Mouse (Mus musculus) liver, postnatal 0 days (tissue): ENCODE measurements around the gene Crhr2. TPM values are rescaled to one million over a fixed set of nuclear protein-coding genes. Genes with fewer than 3 reads are reported as not detected.

Experiments
- ATAC-seq: fragments of 200-750 bp; cut with Nextera tagmentation; 2 replicates; pipeline ENCODE4 v1.8.0; 2017; ENCODE audit warnings: mild to moderate bottlenecking, moderate library complexity
- DNase-seq: peaks from one replicate; pipeline ENCODE4 v3.0.0-alpha.2; 2016
- H3K27ac ChIP-seq: fragments of 300-500 bp; sonication (generic); 2 replicates; pipeline ENCODE4 v1.5.1; 2014; ENCODE audit warnings: antibody characterized with exemption, moderate library complexity, mild to moderate bottlenecking, low read depth
- H3K27me3 ChIP-seq: fragments of 300-500 bp; sonication (generic); 2 replicates; pipeline ENCODE4 v1.6.1; 2014; ENCODE audit warnings: low read length, control low read depth, mixed read lengths; ENCODE audit not compliant: insufficient read depth
- H3K36me3 ChIP-seq: fragments of 300-500 bp; sonication (generic); replicated peaks from 2 replicates; pipeline ENCODE4 v1.6.1; 2014; ENCODE audit warnings: mild to moderate bottlenecking, control low read depth, low read length, moderate library complexity, mixed read lengths; ENCODE audit not compliant: insufficient read depth
- H3K4me1 ChIP-seq: fragments of 300-500 bp; sonication (generic); 2 replicates; pipeline ENCODE4 v1.6.1; 2014; ENCODE audit warnings: antibody characterized with exemption, mild to moderate bottlenecking, control low read depth; ENCODE audit not compliant: insufficient read depth
- H3K4me2 ChIP-seq: fragments of 300-500 bp; sonication (generic); 2 replicates; pipeline ENCODE4 v1.6.1; 2014; ENCODE audit warnings: low read depth, mild to moderate bottlenecking, low read length, moderate library complexity, mixed read lengths
- H3K4me3 ChIP-seq: fragments of 300-500 bp; sonication (generic); 2 replicates; pipeline ENCODE4 v1.5.1; 2014; ENCODE audit warnings: low read depth, low read length
- H3K9ac ChIP-seq: fragments of 300-500 bp; sonication (generic); replicated peaks from 2 replicates; pipeline ENCODE4 v1.6.1; 2014; ENCODE audit warnings: mild to moderate bottlenecking, moderate library complexity
- H3K9me3 ChIP-seq: fragments of 300-500 bp; sonication (generic); 2 replicates; pipeline ENCODE4 v1.6.1; 2016; ENCODE audit warnings: mild to moderate bottlenecking, control low read depth, low read length, mixed read lengths
- CTCF ChIP-seq: sonication (generic); IDR thresholded peaks from 2 replicates; pipeline ENCODE4 v1.5.1; 2016; ENCODE audit warnings: antibody characterized with exemption, low read depth
- EP300 ChIP-seq: IDR thresholded peaks from 2 replicates; pipeline ENCODE4 v1.6.1; 2016; ENCODE audit warnings: antibody characterized with exemption, low read depth, mild to moderate bottlenecking
- WGBS: fragments of 180-500 bp; shearing (Covaris S2); extraction: QIAGEN DNeasy Blood & Tissue Kit; methylation state at CpG from one replicate; pipeline ENCODE4 v1.1.7; 2014; ENCODE audit not compliant: insufficient replicate concordance; 5-methylcytosine and 5-hydroxymethylcytosine counted together
- polyA plus RNA-seq: library from polyadenylated mRNA; unstranded; fragments of >200 nt; fragmentation: Nextera tagmentation; extraction: Ambion mirVana; gene quantifications from 2 replicates; pipeline ENCODE4 v1.2.1, GENCODE M21; 2015

The Crhr2 gene
- polyA plus RNA-seq, 1 experiment from 2014 or later: not detected

DNA sequence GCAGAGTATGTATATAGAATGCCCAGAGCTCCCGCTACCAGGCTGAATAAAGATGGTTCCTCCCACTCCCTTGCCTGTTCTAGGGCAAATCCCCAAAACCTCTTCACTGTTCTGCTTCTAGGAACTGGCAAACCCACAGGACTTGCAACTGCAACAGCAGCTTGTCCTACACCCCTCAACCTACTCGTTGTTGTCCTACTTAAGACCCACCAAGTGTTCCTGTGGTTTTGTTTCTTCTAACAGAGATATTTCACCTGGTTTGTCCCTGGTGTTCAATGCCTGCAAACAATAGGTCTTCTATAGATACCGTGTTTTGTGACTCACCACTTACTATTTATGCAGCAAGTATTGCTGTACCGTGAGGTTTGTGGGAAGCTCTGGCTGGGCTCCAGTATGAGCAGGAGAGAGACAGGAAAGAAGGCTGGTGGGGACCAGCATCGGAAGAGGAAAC, 28.5 kb upstream of the Crhr2 start:
- no peak overlapping the region for H3K9ac ChIP-seq
- 51% methylated on average over 5 of the region's 5 CpGs for WGBS
- no peaks in the 10 kb centered on the region for H3K4me1 ChIP-seq
- H3K9me3 ChIP-seq: no peaks in the 10 kb centered on the region
- DNase-seq (no peak), ATAC-seq (no peak)
- TF ChIP-seq CTCF: no peak
- TF ChIP-seq EP300: no peak
- H3K27me3 ChIP-seq: no peaks in the 10 kb centered on the region
- H3K4me3 ChIP-seq: no peak overlapping the region
- H3K36me3 ChIP-seq: no peaks in the 10 kb centered on the region
- H3K4me2 ChIP-seq: no peak overlapping the region
- H3K27ac ChIP-seq: no peak overlapping the region

DNA sequence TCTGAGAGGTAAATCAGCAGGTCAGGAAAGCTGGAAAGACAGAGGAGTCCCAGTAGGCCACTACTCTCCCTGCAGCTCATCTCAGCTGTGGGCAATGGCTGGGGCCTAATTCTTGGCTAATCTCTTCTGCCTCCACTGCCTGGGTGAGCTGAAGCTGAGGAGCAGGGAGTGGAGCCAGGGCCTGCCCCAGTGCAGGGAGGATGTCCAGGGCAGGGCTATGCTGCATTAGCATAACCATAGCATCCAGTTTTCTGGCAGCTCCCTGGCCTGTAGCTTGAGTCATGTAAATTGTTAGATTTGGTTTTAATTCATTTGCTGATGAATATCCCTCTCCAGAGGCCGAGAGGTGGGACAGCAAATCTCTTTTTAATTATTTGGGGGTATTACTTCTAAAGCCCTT, 26.4 kb upstream of the Crhr2 start:
- H3K9ac ChIP-seq: no peak overlapping the region
- no peak for ATAC-seq
- no peaks in the 10 kb centered on the region for H3K36me3 ChIP-seq
- no peak overlapping the region for H3K27ac ChIP-seq
- H3K4me3 ChIP-seq: no peak overlapping the region
- no peaks in the 10 kb centered on the region for H3K4me1 ChIP-seq
- no peak overlapping the region for H3K4me2 ChIP-seq
- no peaks in the 10 kb centered on the region for H3K27me3 ChIP-seq
- no peak for TF ChIP-seq EP300
- WGBS: 65% methylated on average over 1 of the region's 1 CpGs
- no peaks in the 10 kb centered on the region for H3K9me3 ChIP-seq
- DNase-seq: no peak

DNA sequence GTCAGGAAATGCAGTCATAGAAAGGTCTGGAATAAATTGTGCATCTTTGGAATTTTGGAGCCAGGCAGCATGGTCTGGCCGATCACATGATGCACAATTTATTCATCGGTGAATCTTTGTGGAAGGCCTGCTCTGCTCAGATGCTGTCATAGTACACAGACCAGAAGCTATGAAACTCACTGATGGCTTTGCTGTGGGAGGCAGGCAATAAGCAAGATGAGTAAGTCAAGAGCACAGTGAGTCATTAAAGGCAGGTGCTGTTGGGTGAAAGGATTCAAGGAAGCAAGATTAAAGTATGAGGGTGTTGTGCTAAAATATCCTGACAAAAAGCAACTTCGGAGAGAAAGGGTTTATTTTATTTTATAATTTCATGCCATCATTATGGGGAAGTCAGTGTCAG, 19.4 kb upstream of the Crhr2 start:
- no peaks in the 10 kb centered on the region for H3K27me3 ChIP-seq
- H3K9ac ChIP-seq: no peak overlapping the region
- H3K4me1 ChIP-seq: no peaks in the 10 kb centered on the region
- H3K27ac ChIP-seq: no peak overlapping the region
- TF ChIP-seq EP300: no peak
- TF ChIP-seq CTCF: no peak
- 79% methylated on average over 3 of the region's 3 CpGs for WGBS
- ATAC-seq (no peak), DNase-seq (no peak)
- no peak overlapping the region for H3K4me3 ChIP-seq
- H3K4me2 ChIP-seq: no peak overlapping the region
- H3K36me3 ChIP-seq: no peaks in the 10 kb centered on the region
- no peaks in the 10 kb centered on the region for H3K9me3 ChIP-seq

DNA sequence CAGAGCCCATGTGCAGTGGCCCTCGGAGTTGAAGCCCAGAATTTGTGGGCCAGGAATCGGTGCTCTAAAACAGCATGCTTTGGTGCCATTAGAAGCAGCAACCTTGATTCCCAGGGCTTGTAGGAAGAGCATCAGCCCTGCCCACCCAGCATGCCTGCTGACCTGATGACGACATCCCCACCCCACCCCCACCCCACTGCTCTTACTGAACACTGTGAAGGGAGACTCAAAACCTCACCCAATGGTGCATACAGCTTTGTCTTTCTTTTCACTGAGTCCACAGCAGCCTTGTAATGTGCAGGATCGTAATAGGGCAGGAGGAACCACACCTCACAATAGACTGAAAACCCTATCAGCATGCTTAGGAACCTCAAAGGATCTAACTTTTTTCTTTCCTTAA, 13.3 kb upstream of the Crhr2 start:
- WGBS: 48% methylated on average over 4 of the region's 4 CpGs
- H3K9me3 ChIP-seq: peaks cover 4% of the 10 kb centered on the region; the same call in 1 of the 2 replicates
- no peak overlapping the region for H3K4me2 ChIP-seq
- no peak for ATAC-seq
- no peak overlapping the region for H3K9ac ChIP-seq
- H3K27me3 ChIP-seq: no peaks in the 10 kb centered on the region
- no peak overlapping the region for H3K4me3 ChIP-seq
- H3K4me1 ChIP-seq: no peaks in the 10 kb centered on the region
- H3K27ac ChIP-seq: no peak overlapping the region
- TF ChIP-seq CTCF (no peak), EP300 (no peak)
- no peaks in the 10 kb centered on the region for H3K36me3 ChIP-seq
- no peak for DNase-seq

DNA sequence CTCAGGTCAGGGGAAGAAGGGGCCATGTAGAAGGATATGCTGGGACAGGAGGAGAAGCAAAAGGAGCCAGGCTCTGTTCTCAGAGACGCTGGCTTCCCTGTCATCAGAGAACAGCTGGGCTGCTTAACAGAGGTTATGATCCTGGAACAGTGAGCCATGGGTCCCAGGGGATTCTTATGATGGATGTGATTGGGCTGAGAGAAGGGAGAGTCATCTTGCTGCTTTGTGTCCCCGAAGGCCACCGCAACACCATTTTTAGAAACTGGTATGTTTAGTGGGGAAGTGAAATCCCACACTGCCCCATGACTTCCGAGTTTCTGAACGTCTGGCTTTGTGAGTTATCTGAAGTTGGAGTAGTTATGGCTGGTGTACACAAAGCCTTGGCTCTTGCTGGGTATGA, 12.5 kb upstream of the Crhr2 start:
- H3K4me3 ChIP-seq: no peak overlapping the region
- DNase-seq (no peak), ATAC-seq (no peak)
- no peak overlapping the region for H3K9ac ChIP-seq
- 72% methylated on average over 5 of the region's 5 CpGs for WGBS
- H3K27ac ChIP-seq: no peak overlapping the region
- peaks cover 4% of the 10 kb centered on the region; the same call in 1 of the 2 replicates for H3K9me3 ChIP-seq
- no peaks in the 10 kb centered on the region for H3K4me1 ChIP-seq
- TF ChIP-seq EP300: no peak
- no peak for TF ChIP-seq CTCF
- H3K36me3 ChIP-seq: no peaks in the 10 kb centered on the region
- H3K4me2 ChIP-seq: no peak overlapping the region
- H3K27me3 ChIP-seq: no peaks in the 10 kb centered on the region

DNA sequence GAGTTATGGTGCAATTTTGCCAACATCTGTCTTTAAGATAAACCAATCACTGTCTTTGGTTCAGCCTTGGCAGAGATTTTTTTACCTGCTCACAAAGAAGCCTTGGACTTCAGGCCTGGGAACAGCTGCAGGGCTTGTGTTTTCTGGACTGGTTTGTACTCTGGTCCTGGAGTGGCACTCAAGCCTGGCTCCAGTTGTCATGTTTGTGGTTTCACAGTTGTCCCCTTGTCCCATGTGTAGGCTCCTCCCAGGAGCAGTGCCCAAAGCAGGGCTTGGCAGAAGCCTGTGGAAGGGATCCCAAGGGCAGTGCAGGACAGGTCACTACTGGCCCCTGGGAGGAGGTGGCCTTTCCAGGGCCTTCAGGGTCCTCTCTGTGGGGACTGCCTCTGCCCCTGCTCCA, 5.5 kb upstream of the Crhr2 start:
- Histone ChIP-seq H3K9me3 (no peaks in the 10 kb centered on the region; the same call in 1 of the 2 replicates), H3K36me3 (no peaks in the 10 kb centered on the region), H3K27me3 (no peaks in the 10 kb centered on the region), H3K27ac (no peak overlapping the region), H3K4me2 (no peak overlapping the region), H3K4me1 (no peaks in the 10 kb centered on the region), H3K4me3 (no peak overlapping the region), H3K9ac (no peak overlapping the region)
- ATAC-seq: no peak
- DNase-seq: no peak
- no peak for TF ChIP-seq EP300
- TF ChIP-seq CTCF: no peak

DNA sequence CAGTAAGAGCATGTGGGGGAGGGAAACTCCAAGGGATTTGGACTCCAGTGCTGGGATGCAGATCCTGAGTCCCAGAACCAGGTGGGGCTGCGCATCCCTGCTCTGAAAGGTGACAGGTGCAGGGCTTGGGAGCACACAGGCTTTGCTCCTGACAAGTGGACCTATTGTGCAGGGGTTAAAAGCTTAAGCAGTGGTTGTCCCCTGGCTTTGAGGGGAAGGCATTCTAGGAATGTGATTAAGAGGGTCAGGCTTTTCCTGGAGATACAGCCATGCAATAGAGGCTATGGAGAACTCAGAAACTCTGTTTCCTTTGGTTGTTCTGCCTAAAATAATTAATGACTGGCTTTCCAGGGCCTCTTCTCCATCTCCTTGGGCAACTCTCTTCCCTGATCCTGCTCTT, 609 bp upstream of the Crhr2 start:
- Histone ChIP-seq H3K36me3 (no peaks in the 10 kb centered on the region), H3K4me2 (no peak overlapping the region), H3K4me3 (no peak overlapping the region), H3K27ac (no peak overlapping the region), H3K27me3 (no peaks in the 10 kb centered on the region), H3K9me3 (no peaks in the 10 kb centered on the region), H3K9ac (no peak overlapping the region), H3K4me1 (no peaks in the 10 kb centered on the region)
- ATAC-seq (no peak), DNase-seq (no peak)
- TF ChIP-seq CTCF (no peak), EP300 (no peak)
- 76% methylated on average over 1 of the region's 1 CpGs for WGBS
